Mouse (Mus musculus) kidney, adult 2 months (tissue): ENCODE measurements around the gene Prkar1b.

Experiments
- CTCF ChIP-seq: fragments of 200-500 bp; conservative IDR thresholded peaks from 2 replicates; pipeline ENCODE4 v1.5.1; 2011; ENCODE audit warnings: low read depth, mild to moderate bottlenecking, control low read depth, low read length, moderate library complexity, mixed read lengths; ENCODE audit not compliant: insufficient read depth, insufficient read length
- POLR2A ChIP-seq: fragments of 200-500 bp; IDR thresholded peaks from one replicate; pipeline ENCODE4 v1.6.1; 2011; ENCODE audit warnings: low read depth, low read length, control low read depth

DNA sequence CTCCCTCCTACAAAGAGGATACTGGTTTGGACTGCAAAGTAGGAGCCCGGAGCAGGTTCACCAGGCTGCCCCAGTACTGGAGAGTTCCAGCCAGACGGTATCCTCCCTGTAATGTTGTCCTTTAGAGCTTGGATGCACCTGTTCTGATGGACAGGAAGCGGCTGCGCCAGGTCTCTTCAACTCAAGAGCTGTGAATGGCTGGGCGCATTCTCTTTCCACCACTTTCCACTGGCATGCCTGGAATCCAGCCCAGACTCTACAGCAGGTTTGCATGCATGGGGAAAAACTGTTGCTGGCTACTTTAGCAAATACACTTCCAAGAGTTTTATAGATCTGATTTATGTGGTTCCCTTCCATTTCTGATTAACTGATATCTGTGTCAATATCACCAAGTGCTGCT is 8.5 kb downstream of the Prkar1b start:
- no peak for TF ChIP-seq CTCF
- TF ChIP-seq POLR2A = no peak
